Mouse (Mus musculus) ES-Bruce4 (cell line): ENCODE data around the gene Aen. TPM values are rescaled to one million over a fixed set of nuclear protein-coding genes. Genes with fewer than 3 reads are reported as not detected.

ENCODE experiments used
- H3K27ac ChIP-seq: 2 replicates; pipeline ENCODE4 v1.5.1; 2012; ENCODE audit warnings: low read length, inconsistent platforms; ENCODE audit not compliant: insufficient read depth
- H3K27me3 ChIP-seq: 2 replicates; pipeline ENCODE4 v1.6.1; 2012; ENCODE audit warnings: mild to moderate bottlenecking, low read length, inconsistent platforms; ENCODE audit not compliant: control insufficient read depth, poor library complexity, insufficient read depth, severe bottlenecking
- H3K36me3 ChIP-seq: 2 replicates; pipeline ENCODE4 v1.6.1; 2012; ENCODE audit warnings: inconsistent platforms, mild to moderate bottlenecking, low read length, moderate library complexity; ENCODE audit not compliant: control insufficient read depth, poor library complexity, insufficient read depth, severe bottlenecking
- H3K4me1 ChIP-seq: one replicate; pipeline ENCODE4 v1.8.1; 2011; ENCODE audit warnings: low read length; ENCODE audit not compliant: control insufficient read depth, insufficient read depth
- H3K4me3 ChIP-seq: 2 replicates; pipeline ENCODE4 v1.5.1; 2011; ENCODE audit warnings: low read depth, mild to moderate bottlenecking, low read length
- H3K9ac ChIP-seq: 2 replicates; pipeline ENCODE4 v1.6.1; 2012; ENCODE audit warnings: low read depth, mild to moderate bottlenecking, inconsistent platforms; ENCODE audit not compliant: poor library complexity, severe bottlenecking
- H3K9me3 ChIP-seq: replicated peaks from 2 replicates; pipeline ENCODE4 v1.6.1; 2012; ENCODE audit warnings: mild to moderate bottlenecking, low read length, inconsistent platforms; ENCODE audit not compliant: control insufficient read depth, poor library complexity, insufficient read depth, severe bottlenecking
- CTCF ChIP-seq: IDR thresholded peaks from one replicate; pipeline ENCODE4 v1.8.1; 2011; ENCODE audit warnings: low read depth, low read length
- EP300 ChIP-seq: IDR thresholded peaks from 2 replicates; pipeline ENCODE4 v1.6.1; 2011; ENCODE audit warnings: low read depth, low read length; ENCODE audit not compliant: insufficient read depth
- POLR2A ChIP-seq: IDR thresholded peaks from one replicate; pipeline ENCODE4 v1.8.1; 2011; ENCODE audit warnings: low read length; ENCODE audit not compliant: insufficient read depth
- polyA plus RNA-seq: library from polyadenylated mRNA; stranded (reverse); fragments of >200 nt; gene quantifications from 2 replicates; pipeline ENCODE4 v1.2.4, GENCODE M21; 2011; ENCODE audit warnings: low read depth; ENCODE audit not compliant: missing spikeins, insufficient read depth, insufficient read length

Aen gene
- polyA plus RNA-seq, 1 experiment = 121 TPM

GRCm38 (mm10) chr7:78881607-78882468, 13.8 kb upstream of the Aen start:
- Histone ChIP-seq H3K27ac (no peak overlapping the region), H3K9ac (no peak overlapping the region), H3K4me1 (no peaks in the 10 kb centered on the region), H3K36me3 (no peaks in the 10 kb centered on the region), H3K9me3 (no peaks in the 10 kb centered on the region), H3K27me3 (no peaks in the 10 kb centered on the region), H3K4me3 (no peak overlapping the region)
- TF ChIP-seq POLR2A (no peak), EP300 (no peak), CTCF (no peak)

GRCm38 (mm10) chr7:78882469-78882837, 13.2 kb upstream of the Aen start:
- Histone ChIP-seq H3K4me1 (no peaks in the 10 kb centered on the region), H3K9ac (no peak overlapping the region), H3K4me3 (no peak overlapping the region), H3K36me3 (no peaks in the 10 kb centered on the region), H3K9me3 (no peaks in the 10 kb centered on the region), H3K27ac (no peak overlapping the region), H3K27me3 (no peaks in the 10 kb centered on the region)
- no peak for TF ChIP-seq EP300
- TF ChIP-seq POLR2A = no peak
- TF ChIP-seq CTCF = no peak

GRCm38 (mm10) chr7:78883016-78883725, 12.5 kb upstream of the Aen start:
- Histone ChIP-seq H3K4me1 (no peaks in the 10 kb centered on the region), H3K27ac (no peak overlapping the region), H3K9ac (no peak overlapping the region), H3K9me3 (no peaks in the 10 kb centered on the region), H3K36me3 (no peaks in the 10 kb centered on the region), H3K4me3 (0 out of 2 replicates have a peak overlapping the region, but pooled peaks have one; percentile 0), H3K27me3 (no peaks in the 10 kb centered on the region)
- no peak for TF ChIP-seq POLR2A
- no peak for TF ChIP-seq EP300
- no peak for TF ChIP-seq CTCF

GRCm38 (mm10) chr7:78883726-78884060, 12.0 kb upstream of the Aen start:
- H3K27me3 ChIP-seq = no peaks in the 10 kb centered on the region
- no peak overlapping the region for H3K27ac ChIP-seq
- H3K4me1 ChIP-seq = no peaks in the 10 kb centered on the region
- TF ChIP-seq CTCF = no peak
- no peak for TF ChIP-seq EP300
- TF ChIP-seq POLR2A = no peak
- H3K9ac ChIP-seq = no peak overlapping the region
- H3K9me3 ChIP-seq = no peaks in the 10 kb centered on the region
- H3K4me3 ChIP-seq = no peak overlapping the region
- no peaks in the 10 kb centered on the region for H3K36me3 ChIP-seq

- no peak overlapping the region for H3K27ac ChIP-seq
- H3K4me3 ChIP-seq = no peak overlapping the region
- no peaks in the 10 kb centered on the region for H3K36me3 ChIP-seq
- H3K27me3 ChIP-seq = no peaks in the 10 kb centered on the region
- H3K4me1 ChIP-seq = no peaks in the 10 kb centered on the region
- H3K9me3 ChIP-seq = no peaks in the 10 kb centered on the region
- TF ChIP-seq POLR2A (no peak), CTCF (no peak), EP300 (no peak)
- H3K9ac ChIP-seq = no peak overlapping the region
Observed at GRCm38 (mm10) chr7:78884139-78884538, 11.5 kb upstream of the Aen start.

- TF ChIP-seq POLR2A (no peak), EP300 (no peak), CTCF (no peak)
- H3K4me3 ChIP-seq = peak overlapping the region; percentile 43
- no peaks in the 10 kb centered on the region for H3K4me1 ChIP-seq
- no peaks in the 10 kb centered on the region for H3K36me3 ChIP-seq
- H3K9ac ChIP-seq = peak overlapping the region; percentile 28
- no peaks in the 10 kb centered on the region for H3K27me3 ChIP-seq
- H3K27ac ChIP-seq = no peak overlapping the region
- H3K9me3 ChIP-seq = no peaks in the 10 kb centered on the region
Observed at GRCm38 (mm10) chr7:78885404-78885803, 10.2 kb upstream of the Aen start.
